In the genomic region with DNA sequence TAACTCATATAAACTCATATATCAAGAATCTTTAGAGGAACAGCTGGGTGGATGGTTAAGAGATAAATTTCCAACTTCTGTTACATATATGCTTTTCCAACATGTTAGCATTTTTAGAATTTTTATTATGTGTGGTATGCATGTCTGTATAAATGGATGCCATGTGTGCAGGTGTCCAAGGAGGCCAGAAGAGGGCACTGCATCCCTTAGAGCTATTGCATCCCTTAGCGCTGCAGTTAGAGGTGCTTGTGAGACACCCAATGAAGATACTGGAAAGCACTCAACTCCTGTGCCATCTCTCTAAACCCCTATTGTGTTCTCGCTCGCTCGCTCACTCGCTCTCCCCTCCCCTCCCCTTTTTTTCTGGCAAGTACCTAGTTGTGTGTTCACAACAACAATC, we compare ENCODE assay signal across 8 mouse cellular contexts. TPM values are rescaled to one million over a fixed set of nuclear protein-coding genes. Genes with fewer than 3 reads are reported as not detected.
DNase-seq lines count a peak whose midpoint lies in the region.

No protein-coding gene starts in this region.

- peak; percentile 14 for DNase-seq in heart, postnatal 4 days
- DNase-seq in heart, adult 8-10 months (ENCODE audit: low spot score) = no peak
- DNase-seq in urinary bladder, postnatal 14 days (ENCODE audit: low spot score) = peak; percentile 13
- no peak for DNase-seq in urinary bladder, adult 18-20 months (ENCODE audit: low spot score in 2 of 2)
- peak; percentile 53 for DNase-seq in induced T-regulatory cell, adult 2 months (ENCODE audit: low read depth)
- DNase-seq in thymus, postnatal 14 days = peak; percentile 46
- no peak for DNase-seq in gastrocnemius, postnatal 25 days
- no peak for DNase-seq in layer of hippocampus, postnatal 25 days (ENCODE audit: extremely low spot score in 1 of 2, low spot score in 1 of 2)

RNA-seq across cellular contexts. Expression of gene Sec61a2, which starts 4.9 kb away (rescaled TPM):
- 10 to 100 TPM; 28.8 to 29.0 TPM for total RNA-seq in heart, postnatal 4 days (2021)
- 10 to 100 TPM; 11.9 to 14.3 (median 14.1) TPM for total RNA-seq in heart, adult 8-10 months (2022)
- 10 to 100 TPM; 29.1 to 34.2 TPM for total RNA-seq in gastrocnemius, postnatal 25 days (2021)
- 100 to 1,000 TPM in 1 of 2 experiments, 10 to 100 TPM in 1; 76.2 to 103 TPM for total RNA-seq in layer of hippocampus, postnatal 25 days (2021)

RNA-seq across cellular contexts. Expression of gene Gm13199, which starts 37.4 kb away (rescaled TPM):
- total RNA-seq in heart, postnatal 4 days (2021) = under 1 TPM in 1 of 2 experiments, not detected in 1; 0.47 TPM
- total RNA-seq in heart, adult 8-10 months (2022) = under 1 TPM in 1 of 4 experiments, not detected in 3; 0.50 TPM
- under 1 TPM in 1 of 2 experiments, not detected in 1; 0.64 TPM for total RNA-seq in gastrocnemius, postnatal 25 days (2021)
- total RNA-seq in layer of hippocampus, postnatal 25 days (2021) = 1 to 10 TPM in 1 of 2 experiments, under 1 TPM in 1; 0.89 to 2.5 TPM

RNA-seq across cellular contexts. Expression of gene Dhtkd1, which starts 42.4 kb away (rescaled TPM):
- total RNA-seq in heart, postnatal 4 days (2021) = 1 to 10 TPM; 2.3 to 3.0 TPM
- total RNA-seq in heart, adult 8-10 months (2022) = 1 to 10 TPM; 3.7 to 9.4 (median 4.0) TPM
- 1 to 10 TPM; 2.9 to 3.7 TPM for total RNA-seq in gastrocnemius, postnatal 25 days (2021)
- total RNA-seq in layer of hippocampus, postnatal 25 days (2021) = 10 to 100 TPM in 1 of 2 experiments, 1 to 10 TPM in 1; 8.3 to 12.0 TPM

RNA-seq across cellular contexts. Expression of gene Upf2, which starts 51.1 kb away (rescaled TPM):
- 10 to 100 TPM; 10.9 to 11.3 TPM for total RNA-seq in heart, postnatal 4 days (2021)
- 10 to 100 TPM; 18.6 to 20.6 (median 19.1) TPM for total RNA-seq in heart, adult 8-10 months (2022)
- 10 to 100 TPM; 16.6 to 17.3 TPM for total RNA-seq in gastrocnemius, postnatal 25 days (2021)
- total RNA-seq in layer of hippocampus, postnatal 25 days (2021) = 10 to 100 TPM; 33.1 to 38.1 TPM

RNA-seq across cellular contexts. Expression of gene Cdc123, which starts 55.2 kb away (rescaled TPM):
- total RNA-seq in heart, postnatal 4 days (2021) = 100 to 1,000 TPM in 1 of 2 experiments, 10 to 100 TPM in 1; 93.8 to 111 TPM
- total RNA-seq in heart, adult 8-10 months (2022) = 10 to 100 TPM; 77.9 to 91.8 (median 85.9) TPM
- total RNA-seq in gastrocnemius, postnatal 25 days (2021) = 10 to 100 TPM; 64.9 to 70.5 TPM
- total RNA-seq in layer of hippocampus, postnatal 25 days (2021) = 100 to 1,000 TPM; 126 to 140 TPM

Comparison
In these comparisons a context has a peak if more than half of its experiments do, and no peak if none do; other contexts are left out.
1. DNase-seq: peak in heart, postnatal 4 days (single experiment), urinary bladder, postnatal 14 days (single experiment), induced T-regulatory cell, adult 2 months (single experiment) and thymus, postnatal 14 days (single experiment); none in heart, adult 8-10 months (single experiment), urinary bladder, adult 18-20 months (0 of 2), gastrocnemius, postnatal 25 days (single experiment) and layer of hippocampus, postnatal 25 days (0 of 2).